Mouse (Mus musculus) heart, embryonic 14.5 days (tissue): ENCODE measurements around the gene Gm17019. TPM values are rescaled to one million over a fixed set of nuclear protein-coding genes. Genes with fewer than 3 reads are reported as not detected.
"Not testable (repeated sequence)": the region's sequence is repeated elsewhere in the genome, so short reads cannot be mapped to it uniquely, and the experiment has no call there.

Experiments
- ATAC-seq: fragments of 200-750 bp; cut with Nextera tagmentation; 2 replicates; pipeline ENCODE4 v1.8.0; 2017; ENCODE audit warnings: low read depth, moderate TSS enrichment; ENCODE audit not compliant: insufficient number of reproducible peaks, insufficient read depth, low FRiP score
- H3K27ac ChIP-seq, 2 experiments: fragments of 200-500 bp in 1 of 2; fragments of 300-500 bp in 1 of 2; sonication (generic) in 1 of 2; replicated peaks in 1 of 2; 2 replicates each; pipeline ENCODE4 v1.5.1; 2012 to 2014; ENCODE audit warnings: low read depth in 2 of 2, low read length in 2 of 2, control low read depth in 1 of 2, mild to moderate bottlenecking in 1 of 2, mixed read lengths in 1 of 2; ENCODE audit not compliant: control insufficient read depth in 1 of 2, insufficient read depth in 1 of 2
- H3K27me3 ChIP-seq: fragments of 300-500 bp; sonication (generic); 2 replicates; pipeline ENCODE4 v1.6.1; 2014; ENCODE audit warnings: mild to moderate bottlenecking, low read length, control low read depth; ENCODE audit not compliant: control insufficient read depth, insufficient read depth
- H3K36me3 ChIP-seq: fragments of 300-500 bp; sonication (generic); 2 replicates; pipeline ENCODE4 v1.6.1; 2014; ENCODE audit warnings: mild to moderate bottlenecking, control low read depth, low read length, mixed read lengths; ENCODE audit not compliant: control insufficient read depth, insufficient read depth
- H3K4me1 ChIP-seq, 2 experiments: fragments of 200-500 bp in 1 of 2; fragments of 300-500 bp in 1 of 2; sonication (generic) in 1 of 2; 2 replicates each; pipeline ENCODE4 v1.6.1; 2012 to 2014; ENCODE audit warnings: low read length in 2 of 2, control low read depth in 1 of 2, mixed read lengths in 1 of 2; ENCODE audit not compliant: control insufficient read depth in 2 of 2, insufficient read depth in 2 of 2
- H3K4me2 ChIP-seq: fragments of 300-500 bp; sonication (generic); 2 replicates; pipeline ENCODE4 v1.6.1; 2014; ENCODE audit warnings: mild to moderate bottlenecking, low read length
- H3K4me3 ChIP-seq, 2 experiments: fragments of 200-500 bp in 1 of 2; fragments of 300-500 bp in 1 of 2; sonication (generic) in 1 of 2; 2 replicates each; pipeline ENCODE4 v1.5.1; 2012 to 2014; ENCODE audit warnings: low read length in 2 of 2, mild to moderate bottlenecking in 2 of 2, control low read depth in 1 of 2, low read depth in 1 of 2, moderate library complexity in 1 of 2; ENCODE audit not compliant: control insufficient read depth in 1 of 2, insufficient read depth in 1 of 2
- H3K9ac ChIP-seq: fragments of 300-500 bp; sonication (generic); 2 replicates; pipeline ENCODE4 v1.6.1; 2014; ENCODE audit warnings: mild to moderate bottlenecking, low read length
- H3K9me3 ChIP-seq: fragments of 300-500 bp; sonication (generic); 2 replicates; pipeline ENCODE4 v1.6.1; 2016; ENCODE audit warnings: low read length, control low read depth; ENCODE audit not compliant: control insufficient read depth
- WGBS: fragments of 180-500 bp; shearing (Covaris S2); extraction: QIAGEN DNeasy Blood & Tissue Kit; methylation state at CpG from one replicate; pipeline ENCODE4 v1.1.7; 2014; 5-methylcytosine and 5-hydroxymethylcytosine counted together
- polyA plus RNA-seq: library from polyadenylated mRNA; unstranded; fragments of >200 nt; fragmentation: Nextera tagmentation; extraction: Ambion mirVana; gene quantifications from 2 replicates; pipeline ENCODE4 v1.2.1, GENCODE M21; 2014

Gene Gm17019
- polyA plus RNA-seq, 1 experiment from 2014 or later = not detected

- H3K27me3 ChIP-seq, H3K4me2 ChIP-seq, H3K9ac ChIP-seq, H3K36me3 ChIP-seq, H3K9me3 ChIP-seq, H3K4me3 ChIP-seq, H3K27ac ChIP-seq, H3K4me1 ChIP-seq: not testable (repeated sequence)
- peak; percentile 56; the same call in 1 of the 2 replicates for ATAC-seq
- WGBS = 70% methylated on average over 7 of the region's 8 CpGs
Observed at GRCm38 (mm10) chr5:14990375-14991158, 42.2 kb downstream of the Gm17019 start.

- not testable (repeated sequence) for H3K27ac ChIP-seq, H3K4me3 ChIP-seq, H3K4me2 ChIP-seq, H3K27me3 ChIP-seq, H3K36me3 ChIP-seq, H3K9me3 ChIP-seq, H3K9ac ChIP-seq, H3K4me1 ChIP-seq
- ATAC-seq = peak; percentile 61; the same call in 1 of the 2 replicates
- whole genome bisulfite sequencing = 29% methylated on average over 5 of the region's 6 CpGs
Observed at GRCm38 (mm10) chr5:14986649-14987387, 46.0 kb downstream of the Gm17019 start.

Other genes with a start within 250 kb of the Gm17019 start
- not detected in 2 replicates for gene Gm9758, start 118.1 kb downstream of the Gm17019 start, polyA plus RNA-seq
- 0.14 TPM in 1 of 2 replicates, not detected in the other for gene Speer4e, start 94.6 kb downstream of the Gm17019 start, polyA plus RNA-seq
- gene Gm10354, start 54.1 kb downstream of the Gm17019 start, polyA plus RNA-seq = not detected in 2 replicates